Mouse (Mus musculus): ENCODE data around the gene Gm9887.

DNA sequence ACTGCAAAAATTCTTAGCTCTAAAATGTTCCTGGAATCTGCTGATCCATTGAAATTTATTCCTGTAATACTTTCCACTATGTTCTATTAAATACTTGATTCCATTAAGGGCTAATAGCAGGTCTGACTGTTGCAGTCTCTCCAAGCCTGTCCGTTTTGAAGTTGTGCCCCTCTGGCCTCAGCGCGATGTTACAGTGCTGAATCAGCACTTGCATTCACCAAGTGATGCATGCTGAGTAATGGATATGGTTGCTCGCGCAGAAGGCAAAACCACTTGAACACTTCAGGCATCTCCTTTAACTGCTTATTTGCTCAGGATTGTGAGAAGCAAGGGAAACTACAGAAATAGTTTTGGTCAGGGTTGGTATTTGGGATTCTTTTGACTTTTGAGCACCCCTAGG lies 38.5 kb upstream of the Gm9887 start:
- TF ChIP-seq CTCF (IDR thresholded peaks at IDR 0.05; ENCODE audit: borderline replicate concordance, extremely low read depth, insufficient read depth, insufficient read length) (no peak), POLR2A (IDR thresholded peaks at IDR 0.05; ENCODE audit: borderline replicate concordance, extremely low read depth, insufficient read depth, insufficient read length, poor library complexity, severe bottlenecking) (no peak)
